Mouse (Mus musculus): ENCODE results near the gene Mpped2. TPM values are rescaled to one million over a fixed set of nuclear protein-coding genes. Genes with fewer than 3 reads are reported as not detected.

Gene Mpped2
- total and polyA plus RNA-seq, 2 experiments from 2014 or later = 42.6 to 79.4 TPM

GRCm38 (mm10) chr2:106835321-106835720 lies 142.3 kb downstream of the Mpped2 start:
- Histone ChIP-seq H3K27me3 (ENCODE audit: insufficient read depth, low read length) (no peaks in the 10 kb centered on the region), H3K4me1 (ENCODE audit: insufficient read depth, low read length) (no peaks in the 10 kb centered on the region), H3K4me3 (ENCODE audit: low read depth, low read length) (no peak overlapping the region), H3K9ac (replicated peaks; ENCODE audit: low read length, poor library complexity, severe bottlenecking) (no peak overlapping the region), H3K27ac (ENCODE audit: low read depth, low read length) (no peak overlapping the region), H3K9me3 (ENCODE audit: low read length) (no peaks in the 10 kb centered on the region), H3K4me2 (ENCODE audit: low read depth, low read length, poor library complexity, severe bottlenecking) (no peak overlapping the region), H3K36me3 (ENCODE audit: insufficient read depth, low read length) (no peaks in the 10 kb centered on the region)
- WGBS = 41% methylated on average over 8 of the region's 8 CpGs
- no peak for TF ChIP-seq CTCF (IDR thresholded peaks at IDR 0.05)
- ATAC-seq (ENCODE audit: low FRiP score) (no peak), DNase-seq (ENCODE audit: low spot score) (no peak)

- H3K4me3 ChIP-seq (ENCODE audit: low read depth, low read length) = no peak overlapping the region
- H3K9ac ChIP-seq (replicated peaks; ENCODE audit: low read length, poor library complexity, severe bottlenecking) = no peak overlapping the region
- H3K36me3 ChIP-seq (ENCODE audit: insufficient read depth, low read length) = no peaks in the 10 kb centered on the region
- H3K27me3 ChIP-seq (ENCODE audit: insufficient read depth, low read length) = no peaks in the 10 kb centered on the region
- TF ChIP-seq CTCF (IDR thresholded peaks at IDR 0.05) = no peak
- WGBS = 77% methylated on average over 4 of the region's 4 CpGs
- H3K4me1 ChIP-seq (ENCODE audit: insufficient read depth, low read length) = no peaks in the 10 kb centered on the region
- ATAC-seq (ENCODE audit: low FRiP score) (no peak), DNase-seq (ENCODE audit: low spot score) (no peak)
- H3K9me3 ChIP-seq (ENCODE audit: low read length) = no peaks in the 10 kb centered on the region
- H3K27ac ChIP-seq (ENCODE audit: low read depth, low read length) = no peak overlapping the region
- no peak overlapping the region for H3K4me2 ChIP-seq (ENCODE audit: low read depth, low read length, poor library complexity, severe bottlenecking)
Observed at GRCm38 (mm10) chr2:106837241-106837640, 144.2 kb downstream of the Mpped2 start.

GRCm38 (mm10) chr2:106844147-106844546 lies 151.1 kb downstream of the Mpped2 start:
- TF ChIP-seq CTCF (IDR thresholded peaks at IDR 0.05) = no peak
- H3K4me1 ChIP-seq (ENCODE audit: insufficient read depth, low read length) = no peaks in the 10 kb centered on the region
- H3K27me3 ChIP-seq (ENCODE audit: insufficient read depth, low read length) = no peaks in the 10 kb centered on the region
- no peaks in the 10 kb centered on the region for H3K9me3 ChIP-seq (ENCODE audit: low read length)
- no peak for ATAC-seq (ENCODE audit: low FRiP score)
- H3K4me2 ChIP-seq (ENCODE audit: low read depth, low read length, poor library complexity, severe bottlenecking) = no peak overlapping the region
- no peak for DNase-seq (ENCODE audit: low spot score)
- no peak overlapping the region for H3K4me3 ChIP-seq (ENCODE audit: low read depth, low read length)
- no peak overlapping the region for H3K9ac ChIP-seq (replicated peaks; ENCODE audit: low read length, poor library complexity, severe bottlenecking)
- H3K36me3 ChIP-seq (ENCODE audit: insufficient read depth, low read length) = no peaks in the 10 kb centered on the region
- H3K27ac ChIP-seq (ENCODE audit: low read depth, low read length) = no peak overlapping the region
- WGBS = 75% methylated on average over 9 of the region's 9 CpGs

- Histone ChIP-seq H3K9me3 (ENCODE audit: low read length) (no peaks in the 10 kb centered on the region), H3K4me2 (ENCODE audit: low read depth, low read length, poor library complexity, severe bottlenecking) (no peak overlapping the region), H3K36me3 (ENCODE audit: insufficient read depth, low read length) (no peaks in the 10 kb centered on the region), H3K4me1 (ENCODE audit: insufficient read depth, low read length) (no peaks in the 10 kb centered on the region), H3K4me3 (ENCODE audit: low read depth, low read length) (no peak overlapping the region), H3K27ac (ENCODE audit: low read depth, low read length) (no peak overlapping the region), H3K27me3 (ENCODE audit: insufficient read depth, low read length) (no peaks in the 10 kb centered on the region), H3K9ac (replicated peaks; ENCODE audit: low read length, poor library complexity, severe bottlenecking) (no peak overlapping the region)
- WGBS = 84% methylated on average over 10 of the region's 10 CpGs
- ATAC-seq (ENCODE audit: low FRiP score) (no peak), DNase-seq (ENCODE audit: low spot score) (no peak)
- no peak for TF ChIP-seq CTCF (IDR thresholded peaks at IDR 0.05)
Observed at GRCm38 (mm10) chr2:106844766-106845678, 152.0 kb downstream of the Mpped2 start.

- Histone ChIP-seq H3K9me3 (ENCODE audit: low read length) (no peaks in the 10 kb centered on the region), H3K4me2 (ENCODE audit: low read depth, low read length, poor library complexity, severe bottlenecking) (no peak overlapping the region), H3K9ac (replicated peaks; ENCODE audit: low read length, poor library complexity, severe bottlenecking) (no peak overlapping the region), H3K4me1 (ENCODE audit: insufficient read depth, low read length) (no peaks in the 10 kb centered on the region), H3K27me3 (ENCODE audit: insufficient read depth, low read length) (no peaks in the 10 kb centered on the region), H3K4me3 (ENCODE audit: low read depth, low read length) (no peak overlapping the region), H3K27ac (ENCODE audit: low read depth, low read length) (no peak overlapping the region), H3K36me3 (ENCODE audit: insufficient read depth, low read length) (no peaks in the 10 kb centered on the region)
- DNase-seq (ENCODE audit: low spot score) (no peak), ATAC-seq (ENCODE audit: low FRiP score) (no peak)
- no peak for TF ChIP-seq CTCF (IDR thresholded peaks at IDR 0.05)
- WGBS = 65% methylated on average over 4 of the region's 4 CpGs
Observed at GRCm38 (mm10) chr2:106846511-106846910, 153.4 kb downstream of the Mpped2 start.

- Histone ChIP-seq H3K4me2 (ENCODE audit: low read depth, low read length, poor library complexity, severe bottlenecking) (no peak overlapping the region), H3K9ac (replicated peaks; ENCODE audit: low read length, poor library complexity, severe bottlenecking) (no peak overlapping the region), H3K27me3 (ENCODE audit: insufficient read depth, low read length) (no peaks in the 10 kb centered on the region), H3K36me3 (ENCODE audit: insufficient read depth, low read length) (no peaks in the 10 kb centered on the region), H3K4me3 (ENCODE audit: low read depth, low read length) (no peak overlapping the region), H3K4me1 (ENCODE audit: insufficient read depth, low read length) (no peaks in the 10 kb centered on the region), H3K9me3 (ENCODE audit: low read length) (no peaks in the 10 kb centered on the region), H3K27ac (ENCODE audit: low read depth, low read length) (no peak overlapping the region)
- 31% methylated on average over 9 of the region's 9 CpGs for WGBS
- ATAC-seq (ENCODE audit: low FRiP score) = no peak
- DNase-seq (ENCODE audit: low spot score) = peak; percentile 37
- TF ChIP-seq CTCF (IDR thresholded peaks at IDR 0.05) = no peak
Observed at GRCm38 (mm10) chr2:106849389-106849788, 156.3 kb downstream of the Mpped2 start.

Data from midbrain, postnatal 0 days (tissue).